Mouse (Mus musculus) megakaryocyte progenitor cell, adult 5-6 weeks (primary cell): ENCODE measurements around the gene Itprip. TPM values are rescaled to one million over a fixed set of nuclear protein-coding genes. Genes with fewer than 3 reads are reported as not detected.

Experiments
- ATAC-seq: replicated peaks from 2 replicates; pipeline ENCODE4 v1.8.0; 2016; ENCODE audit warnings: mild to moderate bottlenecking, moderate TSS enrichment, inconsistent platforms; ENCODE audit not compliant: poor library complexity
- total RNA-seq, 2 experiments: library from RNA; stranded (forward) in 1 of 2; stranded (reverse) in 1 of 2; fragments of 157-497, 149-512 nt in 1 of 2; fragments of 200-1000 nt in 1 of 2; gene quantifications; 2 replicates each; pipeline versions ENCODE4 v1.2.3 to v1.2.4; 2015 to 2017

Itprip gene
- total RNA-seq, 2 experiments from 2014 or later = 10.2 to 18.3 TPM

DNA sequence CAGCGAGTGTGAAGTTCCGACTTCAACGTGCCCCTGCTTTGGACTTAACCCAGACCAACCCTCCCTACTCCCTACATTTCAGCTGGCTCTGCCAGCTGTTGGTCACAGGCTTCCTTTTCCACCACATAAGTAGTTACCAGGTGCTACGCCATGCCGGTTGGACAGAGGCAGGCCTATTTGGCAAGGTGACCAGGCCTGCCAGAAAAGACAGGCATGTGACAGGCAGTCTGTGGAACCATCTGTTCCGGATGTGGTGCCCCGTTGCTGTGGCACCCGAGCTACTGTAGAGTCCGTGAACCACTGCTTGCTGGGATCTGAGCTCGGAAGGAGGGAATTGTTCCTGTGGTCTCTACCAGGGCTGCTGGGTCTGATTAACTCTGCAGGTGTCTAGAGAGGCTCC lies 31.7 kb downstream of the Itprip start:
- peak; percentile 63 for ATAC-seq

- no peak for ATAC-seq
These were observed 32.5 kb downstream of the Itprip start for GRCm38 (mm10) chr19:47886617-47887016.

- ATAC-seq = no peak
These were observed 33.2 kb downstream of the Itprip start for GRCm38 (mm10) chr19:47885886-47886285.

GRCm38 (mm10) chr19:47885191-47885743 lies 33.8 kb downstream of the Itprip start:
- no peak for ATAC-seq

DNA sequence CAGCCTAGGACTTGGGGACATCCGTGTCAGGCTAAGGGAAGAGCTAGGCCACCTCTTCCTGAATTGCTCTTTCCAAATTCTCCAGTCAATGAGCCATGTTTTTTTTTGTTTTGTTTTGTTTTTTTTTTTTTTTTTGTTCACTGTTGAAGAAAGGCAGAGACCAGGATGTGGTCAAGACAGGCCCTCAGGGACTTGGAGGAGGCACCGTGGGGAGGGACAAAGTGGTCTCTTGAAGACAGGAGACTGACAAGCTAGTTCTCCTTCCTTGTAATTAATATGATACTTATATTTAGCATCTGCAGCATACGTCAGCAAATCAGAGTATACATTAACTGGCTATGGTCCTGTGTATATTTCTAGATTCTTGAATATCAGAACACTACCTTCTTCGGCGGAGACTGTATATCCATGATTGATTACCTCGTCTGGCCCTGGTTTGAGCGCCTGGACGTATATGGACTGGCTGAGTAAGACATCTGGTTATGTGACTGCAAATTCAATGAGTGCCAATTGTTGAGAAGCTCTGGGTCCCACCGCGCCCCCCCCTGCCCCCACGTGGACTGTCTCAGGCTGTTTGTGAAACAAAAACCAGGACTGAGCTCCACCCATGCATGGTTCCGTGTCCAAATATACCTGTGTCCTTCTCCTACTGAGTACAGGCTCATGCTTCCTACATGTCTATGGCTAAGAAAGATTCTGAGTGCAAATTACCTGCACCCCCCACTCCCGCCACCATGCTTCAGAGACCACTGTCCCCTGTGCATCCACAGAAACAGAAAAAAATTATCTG lies 34.6 kb downstream of the Itprip start:
- ATAC-seq = no peak

- ATAC-seq = no peak
These were observed 36.2 kb downstream of the Itprip start for GRCm38 (mm10) chr19:47882882-47883254.

DNA sequence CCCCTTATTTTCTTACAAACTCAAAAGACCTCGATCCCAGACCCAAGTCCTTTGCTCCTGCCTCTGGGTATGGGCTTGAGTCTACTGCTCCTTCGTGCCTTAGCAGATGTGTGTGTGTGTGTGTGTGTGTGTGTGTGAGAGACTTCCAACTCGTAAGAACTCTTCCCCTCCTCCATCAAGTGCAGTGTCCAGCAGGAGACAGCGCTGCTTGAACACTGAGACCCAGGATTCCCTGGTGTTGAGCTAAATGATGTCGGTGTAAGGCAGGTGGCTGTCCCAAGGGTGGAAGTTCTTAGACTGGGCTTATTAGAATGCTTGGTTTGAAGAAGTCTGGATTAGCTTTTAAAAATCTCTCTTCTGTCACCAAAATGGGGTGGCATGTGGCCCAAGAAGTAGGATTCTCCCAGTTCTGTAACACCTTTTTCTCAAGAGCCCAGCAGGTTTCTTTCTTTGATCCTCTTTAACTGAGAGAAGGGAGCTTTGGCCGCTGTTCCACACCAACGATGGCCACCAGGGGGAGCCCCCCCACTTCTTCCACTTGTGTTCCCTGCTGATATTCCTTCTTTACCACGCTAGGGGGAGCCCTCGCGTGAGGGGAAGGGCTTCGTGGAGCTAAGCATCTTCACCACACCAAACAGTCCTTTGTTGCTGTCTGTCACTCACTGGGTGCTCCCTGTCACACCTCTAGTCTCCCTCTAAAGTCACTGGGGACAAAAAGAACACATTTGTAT lies 36.8 kb downstream of the Itprip start:
- ATAC-seq = peak; percentile 97

- no peak for ATAC-seq
These were observed 37.6 kb downstream of the Itprip start for GRCm38 (mm10) chr19:47881538-47881937.

GRCm38 (mm10) chr19:47876252-47876651 lies 42.8 kb downstream of the Itprip start:
- ATAC-seq = no peak

GRCm38 (mm10) chr19:47871515-47871914 lies 47.6 kb downstream of the Itprip start:
- peak; percentile 77 for ATAC-seq

GRCm38 (mm10) chr19:47870102-47870666 lies 48.9 kb downstream of the Itprip start:
- ATAC-seq = no peak

DNA sequence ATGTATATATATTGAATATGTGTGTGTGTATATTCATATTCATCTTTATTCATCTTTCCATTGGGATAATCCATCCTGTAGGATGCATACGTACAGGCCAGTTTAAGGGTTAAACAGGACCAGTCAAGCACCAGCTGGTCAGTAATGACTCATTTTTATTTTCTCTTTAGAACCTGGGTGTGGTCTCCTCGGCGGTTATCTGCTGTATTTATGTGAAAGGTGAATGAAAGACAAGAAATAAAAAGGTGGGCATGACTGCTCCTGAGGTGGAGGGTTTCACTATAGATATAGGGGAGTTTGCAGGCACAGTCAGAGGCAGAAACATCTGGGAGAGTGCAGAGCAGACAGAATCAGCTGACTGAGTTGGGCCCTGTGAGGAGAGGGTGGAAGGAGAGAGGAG lies 49.6 kb downstream of the Itprip start:
- ATAC-seq = no peak

DNA sequence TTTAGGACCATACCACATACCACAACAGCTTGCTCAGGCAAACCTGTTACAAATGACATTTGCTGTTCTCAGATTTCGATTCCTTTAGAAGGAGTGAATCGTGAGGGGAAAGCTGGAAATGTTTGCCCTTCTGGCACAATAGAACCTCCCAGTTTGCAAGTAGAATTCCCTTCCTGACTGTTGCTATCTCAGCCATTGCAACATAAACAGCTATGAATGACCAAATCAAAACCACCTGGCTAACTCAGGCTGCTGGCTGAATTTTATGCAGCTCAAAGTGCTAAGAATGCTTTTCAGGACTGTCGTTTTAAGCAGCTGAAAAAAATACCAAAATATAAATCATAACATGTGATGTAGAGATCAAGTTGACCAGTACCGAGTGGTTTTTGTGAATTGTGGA lies 50.1 kb downstream of the Itprip start:
- ATAC-seq = no peak

GRCm38 (mm10) chr19:47867628-47868175 lies 51.4 kb downstream of the Itprip start:
- no peak for ATAC-seq

- ATAC-seq = peak; percentile 99
These were observed 53.6 kb downstream of the Itprip start, which contains the start of gene Gsto2 for GRCm38 (mm10) chr19:47865353-47865947. Gsto2 (plus strand) TSS chr19:47865534.

- no peak for ATAC-seq
These were observed 54.4 kb downstream of the Itprip start for GRCm38 (mm10) chr19:47864721-47865120.

DNA sequence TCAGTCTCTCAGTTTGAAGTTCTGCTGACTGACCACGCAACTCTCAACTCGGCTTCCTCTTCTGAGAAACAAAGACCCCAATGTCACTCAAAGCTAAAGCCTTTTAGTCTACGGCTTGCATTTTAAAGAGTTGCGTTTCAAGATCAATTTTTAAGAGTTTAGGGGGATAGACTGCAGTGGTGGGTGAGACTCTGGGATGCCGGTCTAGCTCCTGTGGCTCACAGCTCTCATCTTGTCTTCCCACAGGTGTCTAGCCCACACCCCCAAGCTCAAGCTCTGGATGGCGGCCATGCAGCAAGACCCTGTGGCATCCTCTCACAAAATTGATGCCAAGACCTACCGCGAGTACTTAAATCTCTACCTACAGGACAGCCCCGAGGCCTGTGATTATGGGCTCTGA lies 55.0 kb downstream of the Itprip start:
- ATAC-seq = no peak

GRCm38 (mm10) chr19:47862581-47862980 lies 56.5 kb downstream of the Itprip start:
- ATAC-seq = no peak

DNA sequence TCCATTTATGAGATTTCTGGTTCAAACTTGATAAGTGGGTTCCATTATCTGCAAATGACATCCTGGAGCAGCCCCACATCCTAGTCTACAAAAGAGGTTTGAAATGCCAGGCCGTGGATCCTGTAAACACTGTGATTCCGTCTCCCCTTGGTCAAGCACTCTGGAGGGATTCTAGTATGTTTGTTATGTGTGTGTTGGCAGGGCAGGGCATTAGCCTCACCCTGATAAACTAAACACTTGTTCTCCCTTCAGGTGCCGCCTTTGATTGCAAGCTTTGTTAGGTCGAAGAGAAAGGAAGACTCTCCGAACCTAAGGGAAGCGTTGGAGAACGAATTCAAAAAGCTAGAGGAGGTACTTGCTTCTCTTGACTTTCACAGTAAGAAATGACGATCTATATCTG lies 59.9 kb downstream of the Itprip start:
- no peak for ATAC-seq

DNA sequence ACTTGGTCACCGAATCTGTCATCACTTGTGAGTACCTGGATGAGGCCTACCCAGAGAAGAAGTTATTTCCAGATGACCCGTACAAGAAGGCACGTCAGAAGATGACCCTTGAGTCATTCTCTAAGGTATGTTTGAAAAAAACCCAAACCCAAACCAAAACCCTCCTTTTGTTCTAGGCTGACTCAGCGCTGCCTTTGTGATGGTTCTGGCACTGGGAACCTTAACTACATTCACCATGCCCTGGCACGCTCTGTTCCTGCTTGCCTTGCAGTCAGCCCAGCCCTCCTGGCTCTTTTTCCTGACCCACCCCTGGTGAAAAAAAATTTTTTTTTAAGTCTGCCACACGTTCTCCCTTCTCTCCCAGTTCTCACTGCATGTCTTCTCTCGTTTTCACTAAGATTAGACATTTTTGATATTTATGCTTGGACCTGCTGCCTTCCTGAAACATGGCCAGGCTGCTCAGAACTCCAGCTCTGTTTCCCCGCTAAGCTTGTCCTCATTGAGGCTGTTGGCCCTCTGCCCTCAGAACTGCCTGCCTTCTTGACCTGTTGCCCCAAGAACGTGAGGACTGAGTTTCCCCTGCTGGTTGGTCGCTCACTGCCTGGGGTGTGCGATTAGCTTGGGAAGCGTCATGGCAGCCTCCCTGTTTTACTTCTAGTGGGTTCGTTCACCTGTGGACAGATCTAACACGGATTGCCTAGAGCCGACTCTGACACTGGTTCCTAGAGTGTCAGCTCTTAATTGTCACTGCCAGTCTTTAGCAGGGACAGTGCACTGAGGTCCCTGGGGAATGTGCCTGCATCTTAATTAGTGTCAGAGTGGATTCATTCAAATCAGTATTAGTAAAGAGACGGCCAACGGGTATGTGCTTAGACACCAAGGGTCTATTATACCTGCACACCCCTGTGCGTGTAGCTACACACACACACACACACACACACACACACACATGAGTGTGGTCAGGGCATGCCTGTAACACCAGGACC lies 60.8 kb downstream of the Itprip start:
- no peak for ATAC-seq
